8 mouse cellular contexts compared by ENCODE assay signal in genomic region chr14:40917632-40918031, GRCm38 (mm10). TPM values are rescaled to one million over a fixed set of nuclear protein-coding genes. Genes with fewer than 3 reads are reported as not detected.
DNase-seq lines count a peak whose midpoint lies in the region; ATAC-seq lines count a peak whose summit lies in the region.

No protein-coding gene starts in this region.

- H3K4me3 ChIP-seq in heart, embryonic 11.5 days (ENCODE audit: low read depth, low read length), result no peak overlapping the region
- no peak overlapping the region for H3K4me3 ChIP-seq in limb, embryonic 12.5 days (replicated peaks)
- no peak overlapping the region for H3K4me3 ChIP-seq in midbrain, embryonic 15.5 days

- H3K36me3 ChIP-seq in heart, embryonic 11.5 days (ENCODE audit: control insufficient read depth, insufficient read depth, low read length), result no peaks in the 10 kb centered on the region; the same call in 1 of the 2 replicates
- peaks cover 45% of the 10 kb centered on the region for H3K36me3 ChIP-seq in limb, embryonic 12.5 days
- peaks cover 4% of the 10 kb centered on the region; the same call in 1 of the 2 replicates for H3K36me3 ChIP-seq in midbrain, embryonic 15.5 days (replicated peaks)

- intact Hi-C loops in gastrocnemius, postnatal 36 days (cut with DNase I), result loop anchor here (1.0 kb wide), 2 partner anchors 57 to 116 kb away; no protein-coding TSS in a partner anchor

- ATAC-seq in heart, embryonic 11.5 days (replicated peaks; ENCODE audit: insufficient number of reproducible peaks, low FRiP score, low TSS enrichment), result no peak
- peak; percentile 13; the same call in 1 of the 2 replicates for ATAC-seq in limb, embryonic 12.5 days (ENCODE audit: insufficient number of reproducible peaks, insufficient read depth, low FRiP score, low TSS enrichment, low read depth)
- ATAC-seq in midbrain, embryonic 15.5 days (replicated peaks), result peak; percentile 57

- peak; percentile 97 for DNase-seq in heart, adult 11 months
- peak; percentile 84 for DNase-seq in embryo, embryonic 11 days
- DNase-seq in gastrocnemius, postnatal 36 days, result peak; percentile 87 to 94
- peak; percentile 87 to 97 for DNase-seq in kidney, adult 8-10 months
- DNase-seq in spleen, adult 18-20 months, result peak; percentile 79 to 95

- H3K27me3 ChIP-seq in heart, embryonic 11.5 days (ENCODE audit: control insufficient read depth, insufficient read depth, low read length), result no peaks in the 10 kb centered on the region
- no peaks in the 10 kb centered on the region for H3K27me3 ChIP-seq in limb, embryonic 12.5 days
- H3K27me3 ChIP-seq in midbrain, embryonic 15.5 days (replicated peaks), result no peaks in the 10 kb centered on the region

- 0% methylated on average over 1 of the region's 1 CpGs for WGBS in heart, embryonic 11.5 days (ENCODE audit: insufficient replicate concordance)
- WGBS in limb, embryonic 12.5 days, result 0% methylated on average over 1 of the region's 1 CpGs
- 0% methylated on average over 1 of the region's 1 CpGs for WGBS in midbrain, embryonic 15.5 days

- no peak overlapping the region for H3K9ac ChIP-seq in heart, embryonic 11.5 days (ENCODE audit: low read depth, low read length)
- no peak overlapping the region for H3K9ac ChIP-seq in limb, embryonic 12.5 days (replicated peaks)
- H3K9ac ChIP-seq in midbrain, embryonic 15.5 days, result no peak overlapping the region

- H3K9me3 ChIP-seq in heart, embryonic 11.5 days (replicated peaks; ENCODE audit: control insufficient read depth, low read length), result no peaks in the 10 kb centered on the region
- no peaks in the 10 kb centered on the region for H3K9me3 ChIP-seq in limb, embryonic 12.5 days
- no peaks in the 10 kb centered on the region for H3K9me3 ChIP-seq in midbrain, embryonic 15.5 days

- H3K27ac ChIP-seq in heart, embryonic 11.5 days (ENCODE audit: low read depth, low read length), result no peak overlapping the region
- H3K27ac ChIP-seq in limb, embryonic 12.5 days, result no peak overlapping the region
- H3K27ac ChIP-seq in midbrain, embryonic 15.5 days, result no peak overlapping the region

- H3K4me2 ChIP-seq in heart, embryonic 11.5 days, result no peak overlapping the region
- no peak overlapping the region for H3K4me2 ChIP-seq in limb, embryonic 12.5 days
- no peak overlapping the region for H3K4me2 ChIP-seq in midbrain, embryonic 15.5 days

- peaks cover 21% of the 10 kb centered on the region for H3K4me1 ChIP-seq in heart, embryonic 11.5 days (ENCODE audit: control insufficient read depth, insufficient read depth, low read length)
- H3K4me1 ChIP-seq in limb, embryonic 12.5 days (replicated peaks), result 0 out of 2 replicates have a peak, but pooled peaks cover 3% of the 10 kb centered on the region
- H3K4me1 ChIP-seq in midbrain, embryonic 15.5 days, result peaks cover 6% of the 10 kb centered on the region; the same call in 1 of the 2 replicates

RNA-seq across cellular contexts. Expression of gene Sh2d4b, which starts 24.6 kb away (rescaled TPM):
- 0.56 and 0.89 TPM in 2 replicates for polyA plus RNA-seq in heart, embryonic 11.5 days (2014; fragmentation: Nextera tagmentation; extraction: Ambion mirVana)
- total RNA-seq in gastrocnemius, postnatal 36 days (2021), result under 1 TPM; 0.33 to 0.44 TPM
- 0.21 and 0.33 TPM in 2 replicates for polyA plus RNA-seq in limb, embryonic 12.5 days (2016; fragmentation: Nextera tagmentation; extraction: Ambion mirVana)
- 1.1 and 1.7 TPM in 2 replicates for polyA plus RNA-seq in midbrain, embryonic 15.5 days (2015; fragmentation: Nextera tagmentation; extraction: Ambion mirVana)

RNA-seq across cellular contexts. Expression of gene Tspan14, which starts 49.0 kb away (rescaled TPM):
- polyA plus RNA-seq in heart, embryonic 11.5 days (2014; fragmentation: Nextera tagmentation; extraction: Ambion mirVana), result 43.5 and 54.0 TPM in 2 replicates
- total RNA-seq in gastrocnemius, postnatal 36 days (2021), result 10 to 100 TPM; 11.5 to 12.1 TPM
- 68.4 and 70.1 TPM in 2 replicates for polyA plus RNA-seq in limb, embryonic 12.5 days (2016; fragmentation: Nextera tagmentation; extraction: Ambion mirVana)
- polyA plus RNA-seq in midbrain, embryonic 15.5 days (2015; fragmentation: Nextera tagmentation; extraction: Ambion mirVana), result 68.9 and 75.2 TPM in 2 replicates
